ENCODE assay signal across 21 mouse cellular contexts in genomic region chr10:81301321-81301720, GRCm38 (mm10). TPM values are rescaled to one million over a fixed set of nuclear protein-coding genes. Genes with fewer than 3 reads are reported as not detected.
DNase-seq lines count a peak whose midpoint lies in the region; ATAC-seq lines count a peak whose summit lies in the region.
"Had no signal": no experiment of that assay in that cellular context is flagged by ENCODE, and none has a peak within 500 bp of the region (broad histone marks: within the 10 kb centered on the region; RNA-seq: fewer than 3 reads in every experiment).

No protein-coding gene starts in this region.

- H3K9ac ChIP-seq in heart, embryonic 13.5 days: peak overlapping the region; percentile 64; the same call in 1 of the 2 replicates
- H3K9ac ChIP-seq in liver, embryonic 15.5 days: no peak overlapping the region
- H3K9ac ChIP-seq in liver, embryonic 11.5 days (ENCODE audit: low read depth, low read length): no peak overlapping the region
- H3K9ac ChIP-seq: hindbrain, embryonic 15.5 days; liver, embryonic 14.5 days; neural tube, embryonic 12.5 days had no signal

- peaks cover 82% of the 10 kb centered on the region for H3K4me1 ChIP-seq in heart, embryonic 13.5 days
- peaks cover 88% of the 10 kb centered on the region for H3K4me1 ChIP-seq in liver, embryonic 15.5 days (replicated peaks)
- H3K4me1 ChIP-seq in liver, embryonic 11.5 days (replicated peaks; ENCODE audit: control insufficient read depth, insufficient read depth, low read length): peaks cover 78% of the 10 kb centered on the region

- no peak for ATAC-seq in heart, embryonic 13.5 days (ENCODE audit: extremely low read depth, insufficient number of reproducible peaks, low FRiP score, low TSS enrichment)
- no peak for ATAC-seq in liver, embryonic 15.5 days (ENCODE audit: insufficient read depth)
- no peak for ATAC-seq in liver, embryonic 11.5 days (replicated peaks; ENCODE audit: low FRiP score)
- no peak for ATAC-seq in erythroblast, adult 5-6 weeks (replicated peaks; ENCODE audit: low FRiP score, poor library complexity, severe bottlenecking)
- no peak for ATAC-seq in inflammation-experienced regulatory T-cells, adult 6 months
- ATAC-seq: forebrain, embryonic 16.5 days had no signal

- no peak overlapping the region for H3K4me2 ChIP-seq in heart, embryonic 13.5 days
- H3K4me2 ChIP-seq in liver, embryonic 15.5 days: no peak overlapping the region
- no peak overlapping the region for H3K4me2 ChIP-seq in liver, embryonic 11.5 days
- H3K4me2 ChIP-seq: hindbrain, embryonic 15.5 days; neural tube, embryonic 12.5 days had no signal

- no peak overlapping the region for H3K4me3 ChIP-seq in heart, embryonic 13.5 days
- H3K4me3 ChIP-seq in liver, embryonic 15.5 days (replicated peaks): no peak overlapping the region
- no peak overlapping the region for H3K4me3 ChIP-seq in liver, embryonic 11.5 days (ENCODE audit: low read depth, low read length)
- H3K4me3 ChIP-seq: erythroblast, embryonic 14.5 days; hindbrain, embryonic 15.5 days; neural tube, embryonic 12.5 days had no signal

- 80% methylated on average over 9 of the region's 9 CpGs for WGBS in heart, embryonic 13.5 days
- WGBS in liver, embryonic 15.5 days (ENCODE audit: insufficient replicate concordance): 63% methylated on average over 9 of the region's 9 CpGs
- 72% methylated on average over 9 of the region's 9 CpGs for whole genome bisulfite sequencing in liver, embryonic 11.5 days

- H3K9me3 ChIP-seq in heart, embryonic 13.5 days: no peaks in the 10 kb centered on the region
- H3K9me3 ChIP-seq in liver, embryonic 15.5 days (replicated peaks): no peaks in the 10 kb centered on the region
- no peaks in the 10 kb centered on the region for H3K9me3 ChIP-seq in liver, embryonic 11.5 days (ENCODE audit: control insufficient read depth, low read length)
- H3K9me3 ChIP-seq: embryonic facial prominence, embryonic 10.5 days; G1E; hindbrain, embryonic 15.5 days; neural tube, embryonic 12.5 days had no signal

- no peaks in the 10 kb centered on the region for H3K27me3 ChIP-seq in heart, embryonic 13.5 days (replicated peaks)
- no peaks in the 10 kb centered on the region for H3K27me3 ChIP-seq in liver, embryonic 15.5 days
- no peaks in the 10 kb centered on the region for H3K27me3 ChIP-seq in liver, embryonic 11.5 days (replicated peaks; ENCODE audit: control insufficient read depth, insufficient read depth, low read length)
- H3K27me3 ChIP-seq: hindbrain, embryonic 15.5 days; neural tube, embryonic 12.5 days had no signal

- H3K36me3 ChIP-seq in heart, embryonic 13.5 days: peaks cover 14% of the 10 kb centered on the region
- H3K36me3 ChIP-seq in liver, embryonic 15.5 days (replicated peaks): peaks cover 8% of the 10 kb centered on the region
- peaks cover 9% of the 10 kb centered on the region; the same call in 1 of the 2 replicates for H3K36me3 ChIP-seq in liver, embryonic 11.5 days (ENCODE audit: control insufficient read depth, insufficient read depth, low read length)

- no peak for DNase-seq in heart, adult 9 months (ENCODE audit: low spot score in 2 of 2)
- no peak for DNase-seq in liver, embryonic 11.5 days (ENCODE audit: low spot score)
- peak; percentile 86 for DNase-seq in cerebellum, adult 9-10 months
- DNase-seq: kidney, adult 11 months; layer of hippocampus, postnatal 36 days; left cerebral cortex, postnatal 4 days; right cerebral cortex, postnatal 14 days had no signal

- peak overlapping the region; percentile 17; the same call in 1 of the 2 replicates for H3K27ac ChIP-seq in heart, embryonic 13.5 days (replicated peaks)
- H3K27ac ChIP-seq in liver, embryonic 15.5 days (replicated peaks): 0 out of 2 replicates have a peak overlapping the region, but pooled peaks have one; percentile 86
- H3K27ac ChIP-seq in liver, embryonic 11.5 days (ENCODE audit: low read depth, low read length): no peak overlapping the region
- H3K27ac ChIP-seq: hindbrain, embryonic 15.5 days; liver, embryonic 14.5 days; neural tube, embryonic 12.5 days had no signal

RNA-seq across cellular contexts. Expression of gene Pip5k1c, which starts 8.6 kb away (rescaled TPM):
- polyA plus RNA-seq in heart, embryonic 13.5 days (2015; fragmentation: Nextera tagmentation; extraction: Ambion mirVana): 31.0 and 32.0 TPM in 2 replicates
- polyA plus RNA-seq in liver, embryonic 15.5 days (2015; fragmentation: Nextera tagmentation; extraction: Ambion mirVana): 13.4 and 15.2 TPM in 2 replicates
- polyA plus RNA-seq in liver, embryonic 11.5 days (2014; fragmentation: Nextera tagmentation; extraction: Ambion mirVana): 40.0 and 42.5 TPM in 2 replicates
- total RNA-seq in erythroblast, adult 5-6 weeks (2015; ENCODE audit: low replicate concordance): 9.6 and 11.3 TPM in 2 replicates
- 10.8 and 11.3 TPM in 2 replicates for total RNA-seq in erythroblast, adult 5-6 weeks (2017; ENCODE audit: low replicate concordance)
- polyA plus RNA-seq in inflammation-experienced regulatory T-cells, adult 6 months (2017; shearing (Covaris generic)): 10 to 100 TPM; 10.7 to 15.9 (median 14.4) TPM

RNA-seq across cellular contexts. Expression of gene Tjp3, which starts 9.9 kb away (rescaled TPM):
- 2.2 and 2.4 TPM in 2 replicates for polyA plus RNA-seq in heart, embryonic 13.5 days (2015; fragmentation: Nextera tagmentation; extraction: Ambion mirVana)
- polyA plus RNA-seq in liver, embryonic 15.5 days (2015; fragmentation: Nextera tagmentation; extraction: Ambion mirVana): 0.93 and 1.4 TPM in 2 replicates
- polyA plus RNA-seq in liver, embryonic 11.5 days (2014; fragmentation: Nextera tagmentation; extraction: Ambion mirVana): 1.8 TPM in 2 replicates
- 3.3 TPM in 1 of 2 replicates, not detected in the other for total RNA-seq in erythroblast, adult 5-6 weeks (2015; ENCODE audit: low replicate concordance)
- 0.60 and 1.7 TPM in 2 replicates for total RNA-seq in erythroblast, adult 5-6 weeks (2017; ENCODE audit: low replicate concordance)
- polyA plus RNA-seq in inflammation-experienced regulatory T-cells, adult 6 months (2017; shearing (Covaris generic)): 1 to 10 TPM; 1.7 to 3.2 (median 1.9) TPM
- total RNA-seq: gastrocnemius, adult 18-20 months; heart, postnatal 25 days had no signal

RNA-seq across cellular contexts. Expression of gene Cactin, which starts 19.6 kb away (rescaled TPM):
- 25.6 and 28.2 TPM in 2 replicates for polyA plus RNA-seq in heart, embryonic 13.5 days (2015; fragmentation: Nextera tagmentation; extraction: Ambion mirVana)
- polyA plus RNA-seq in liver, embryonic 15.5 days (2015; fragmentation: Nextera tagmentation; extraction: Ambion mirVana): 24.3 and 29.5 TPM in 2 replicates
- 49.9 and 51.9 TPM in 2 replicates for polyA plus RNA-seq in liver, embryonic 11.5 days (2014; fragmentation: Nextera tagmentation; extraction: Ambion mirVana)
- total RNA-seq in erythroblast, adult 5-6 weeks (2015; ENCODE audit: low replicate concordance): 5.6 and 6.1 TPM in 2 replicates
- total RNA-seq in erythroblast, adult 5-6 weeks (2017; ENCODE audit: low replicate concordance): 18.0 and 27.7 TPM in 2 replicates
- 1 to 10 TPM; 2.9 to 6.5 (median 4.1) TPM for polyA plus RNA-seq in inflammation-experienced regulatory T-cells, adult 6 months (2017; shearing (Covaris generic))

RNA-seq across cellular contexts. Expression of gene Tbxa2r, which starts 27.2 kb away (rescaled TPM):
- 13.6 and 14.7 TPM in 2 replicates for polyA plus RNA-seq in heart, embryonic 13.5 days (2015; fragmentation: Nextera tagmentation; extraction: Ambion mirVana)
- 4.0 and 5.0 TPM in 2 replicates for polyA plus RNA-seq in liver, embryonic 15.5 days (2015; fragmentation: Nextera tagmentation; extraction: Ambion mirVana)
- 7.8 and 7.9 TPM in 2 replicates for polyA plus RNA-seq in liver, embryonic 11.5 days (2014; fragmentation: Nextera tagmentation; extraction: Ambion mirVana)
- total RNA-seq in erythroblast, adult 5-6 weeks (2015; ENCODE audit: low replicate concordance): not detected in 2 replicates
- not detected in 2 replicates for total RNA-seq in erythroblast, adult 5-6 weeks (2017; ENCODE audit: low replicate concordance)
- 10 to 100 TPM in 2 of 3 experiments, 1 to 10 TPM in 1; 10.0 to 21.7 (median 17.0) TPM for polyA plus RNA-seq in inflammation-experienced regulatory T-cells, adult 6 months (2017; shearing (Covaris generic))
- total RNA-seq: G1E; granulocyte monocyte progenitor cell, adult 5-6 weeks had no signal
- polyA plus RNA-seq: G1E had no signal

RNA-seq across cellular contexts. Expression of gene Apba3, which starts 34.6 kb away (rescaled TPM):
- 45.4 and 51.4 TPM in 2 replicates for polyA plus RNA-seq in heart, embryonic 13.5 days (2015; fragmentation: Nextera tagmentation; extraction: Ambion mirVana)
- polyA plus RNA-seq in liver, embryonic 15.5 days (2015; fragmentation: Nextera tagmentation; extraction: Ambion mirVana): 24.0 and 27.3 TPM in 2 replicates
- 47.5 and 55.0 TPM in 2 replicates for polyA plus RNA-seq in liver, embryonic 11.5 days (2014; fragmentation: Nextera tagmentation; extraction: Ambion mirVana)
- 3.3 and 4.4 TPM in 2 replicates for total RNA-seq in erythroblast, adult 5-6 weeks (2015; ENCODE audit: low replicate concordance)
- total RNA-seq in erythroblast, adult 5-6 weeks (2017; ENCODE audit: low replicate concordance): 4.3 and 10.8 TPM in 2 replicates
- 10 to 100 TPM in 2 of 3 experiments, 1 to 10 TPM in 1; 9.9 to 12.4 (median 12.3) TPM for polyA plus RNA-seq in inflammation-experienced regulatory T-cells, adult 6 months (2017; shearing (Covaris generic))
